Mouse (Mus musculus) CH12.LX (cell line): ENCODE results near the gene Mras. TPM values are rescaled to one million over a fixed set of nuclear protein-coding genes. Genes with fewer than 3 reads are reported as not detected.

Source experiments
- DNase-seq: peaks from one replicate; pipeline ENCODE4 v3.0.0-alpha.2; 2013; ENCODE audit errors: extremely low read depth
- H3K27ac ChIP-seq: 2 replicates; pipeline ENCODE4 v1.5.1; 2012; ENCODE audit warnings: low read depth, mild to moderate bottlenecking, control low read depth, moderate library complexity; ENCODE audit not compliant: insufficient read depth
- H3K27me3 ChIP-seq: replicated peaks from 2 replicates; pipeline ENCODE3; 2012; ENCODE audit warnings: inconsistent platforms
- H3K36me3 ChIP-seq, 2 experiments: replicated peaks in 1 of 2; 2 replicates each; pipeline versions ENCODE3 to v1.6.1; 2012; ENCODE audit warnings: inconsistent platforms in 1 of 2, low read length in 1 of 2, mild to moderate bottlenecking in 1 of 2, mixed read lengths in 1 of 2, moderate library complexity in 1 of 2; ENCODE audit not compliant: control insufficient read depth in 1 of 2, insufficient read depth in 1 of 2
- H3K4me1 ChIP-seq, 2 experiments: 2 replicates each; pipeline ENCODE4 v1.6.1; 2012; ENCODE audit warnings: inconsistent platforms in 1 of 2, moderate library complexity in 1 of 2; ENCODE audit not compliant: insufficient read depth in 2 of 2, control insufficient read depth in 1 of 2
- H3K4me2 ChIP-seq: 2 replicates; pipeline ENCODE4 v1.6.1; 2012; ENCODE audit warnings: low read depth, mild to moderate bottlenecking, control low read depth; ENCODE audit not compliant: poor library complexity, insufficient read depth, severe bottlenecking
- H3K4me3 ChIP-seq, 3 experiments: fragments of 150-350 bp in 1 of 3; sonication (generic) in 1 of 3; replicated peaks in 1 of 3; 2 replicates each; pipeline versions ENCODE3 to v1.5.1; 2011 to 2012; ENCODE audit warnings: low read depth in 2 of 3, low read length in 2 of 3, mild to moderate bottlenecking in 2 of 3, moderate library complexity in 2 of 3, control low read depth in 1 of 3, improper control_type of control experiment in 1 of 3, inconsistent platforms in 1 of 3, mixed read lengths in 1 of 3; ENCODE audit not compliant: poor library complexity in 1 of 3
- H3K79me2 ChIP-seq: replicated peaks from 2 replicates; pipeline ENCODE4 v1.6.1; 2012; ENCODE audit warnings: mild to moderate bottlenecking, moderate library complexity; ENCODE audit not compliant: control insufficient read depth, poor library complexity, insufficient read depth, severe bottlenecking; ENCODE audit errors: extremely low read depth
- H3K9ac ChIP-seq: 2 replicates; pipeline ENCODE4 v1.6.1; 2012; ENCODE audit warnings: low read depth, mild to moderate bottlenecking, control low read depth, moderate library complexity; ENCODE audit not compliant: insufficient read depth
- H3K9me3 ChIP-seq: replicated peaks from 2 replicates; pipeline ENCODE3; 2012; ENCODE audit warnings: low read length, inconsistent platforms, mixed read lengths
- BHLHE40 ChIP-seq: IDR thresholded peaks from 2 replicates; pipeline ENCODE4 v1.6.1; 2011; ENCODE audit warnings: mild to moderate bottlenecking, low read depth, low read length, improper control_type of control experiment
- CHD1 ChIP-seq: IDR thresholded peaks from 2 replicates; pipeline ENCODE4 v1.6.1; 2012; ENCODE audit warnings: low read depth, low read length, improper control_type of control experiment, inconsistent platforms
- CTCF ChIP-seq, 2 experiments: IDR thresholded peaks in 1 of 2; conservative IDR thresholded peaks in 1 of 2; 2 replicates each; pipeline ENCODE4 v1.5.1; 2011 to 2012; ENCODE audit warnings: low read depth in 2 of 2, low read length in 2 of 2, improper control_type of control experiment in 1 of 2, inconsistent platforms in 1 of 2, mild to moderate bottlenecking in 1 of 2, moderate library complexity in 1 of 2
- ELF1 ChIP-seq: IDR thresholded peaks from 2 replicates; pipeline ENCODE4 v1.6.1; 2014; ENCODE audit warnings: low read depth, mild to moderate bottlenecking, inconsistent platforms, low read length, improper control_type of control experiment
- EP300 ChIP-seq: IDR thresholded peaks from 2 replicates; pipeline ENCODE4 v1.6.1; 2011; ENCODE audit warnings: low read length, improper control_type of control experiment
- ETS1 ChIP-seq: conservative IDR thresholded peaks from 2 replicates; pipeline ENCODE4 v1.6.1; 2012; ENCODE audit warnings: low read depth, mild to moderate bottlenecking, inconsistent platforms, low read length, improper control_type of control experiment, moderate library complexity
- JUND ChIP-seq: conservative IDR thresholded peaks from 2 replicates; pipeline ENCODE4 v1.6.1; 2011; ENCODE audit warnings: low read depth, low read length, improper control_type of control experiment
- MAFK ChIP-seq: IDR thresholded peaks from 2 replicates; pipeline ENCODE4 v1.6.1; 2011; ENCODE audit warnings: low read length, improper control_type of control experiment; ENCODE audit not compliant: insufficient replicate concordance
- MAX ChIP-seq: IDR thresholded peaks from 2 replicates; pipeline ENCODE4 v1.6.1; 2011; ENCODE audit warnings: low read length, improper control_type of control experiment
- MAZ ChIP-seq: IDR thresholded peaks from 2 replicates; pipeline ENCODE4 v1.6.1; 2012; ENCODE audit warnings: low read depth, mild to moderate bottlenecking, inconsistent platforms, low read length, improper control_type of control experiment, moderate library complexity
- MEF2A ChIP-seq: IDR thresholded peaks from 2 replicates; pipeline ENCODE4 v1.6.1; 2014; ENCODE audit warnings: low read depth, mild to moderate bottlenecking, inconsistent platforms, low read length, improper control_type of control experiment, borderline replicate concordance
- MXI1 ChIP-seq: IDR thresholded peaks from 2 replicates; pipeline ENCODE4 v1.6.1; 2011; ENCODE audit warnings: mild to moderate bottlenecking, low read depth, low read length, improper control_type of control experiment
- MYC ChIP-seq: IDR thresholded peaks from 2 replicates; pipeline ENCODE4 v1.6.1; 2011; ENCODE audit warnings: low read depth, mild to moderate bottlenecking, improper control_type of control experiment, low read length
- NELFE ChIP-seq: IDR thresholded peaks from 2 replicates; pipeline ENCODE4 v1.6.1; 2011; ENCODE audit warnings: low read depth, low read length, improper control_type of control experiment
- NRF1 ChIP-seq: IDR thresholded peaks from 2 replicates; pipeline ENCODE4 v1.6.1; 2014; ENCODE audit warnings: low read depth, mild to moderate bottlenecking, inconsistent platforms, low read length, improper control_type of control experiment, moderate library complexity
- PAX5 ChIP-seq: IDR thresholded peaks from 2 replicates; pipeline ENCODE4 v1.6.1; 2012; ENCODE audit warnings: low read length, inconsistent platforms, mixed read lengths
- RAD21 ChIP-seq: IDR thresholded peaks from 2 replicates; pipeline ENCODE4 v1.6.1; 2011; ENCODE audit warnings: low read depth, mild to moderate bottlenecking, low read length, improper control_type of control experiment, moderate library complexity
- RCOR1 ChIP-seq: conservative IDR thresholded peaks from 2 replicates; pipeline ENCODE4 v1.6.1; 2012; ENCODE audit warnings: low read depth, mild to moderate bottlenecking, inconsistent platforms, low read length, improper control_type of control experiment
- SIN3A ChIP-seq: IDR thresholded peaks from 2 replicates; pipeline ENCODE4 v1.6.1; 2012; ENCODE audit warnings: low read length, improper control_type of control experiment, inconsistent platforms
- TCF12 ChIP-seq: IDR thresholded peaks from 2 replicates; pipeline ENCODE4 v1.6.1; 2014; ENCODE audit warnings: low read depth, mild to moderate bottlenecking, inconsistent platforms, low read length, improper control_type of control experiment
- USF2 ChIP-seq: conservative IDR thresholded peaks from 2 replicates; pipeline ENCODE4 v1.6.1; 2011; ENCODE audit warnings: low read depth, low read length, improper control_type of control experiment
- ZKSCAN1 ChIP-seq: IDR thresholded peaks from 2 replicates; pipeline ENCODE4 v1.6.1; 2012; ENCODE audit warnings: low read depth, inconsistent platforms, low read length, improper control_type of control experiment, borderline replicate concordance
- ZMIZ1 ChIP-seq: IDR thresholded peaks from 2 replicates; pipeline ENCODE4 v1.6.1; 2012; ENCODE audit warnings: low read depth, mild to moderate bottlenecking, inconsistent platforms, low read length, improper control_type of control experiment
- ZNF384 ChIP-seq: IDR thresholded peaks from 2 replicates; pipeline ENCODE4 v1.6.1; 2012; ENCODE audit warnings: low read depth, low read length, improper control_type of control experiment, inconsistent platforms
- dilution Hi-C: fragments of 300-500 bp; cut with MboI; formaldehyde crosslinking; loops from 2 replicates; pipeline ENCODE4 v1.14.3; 2020; ENCODE audit warnings: low sequenced_read_pairs; ENCODE audit not compliant: extremely low pct_unique_long_range_greater_than_20kb, extremely low pct_ligation_motif_present
- in situ Hi-C: fragments of 300-500 bp; cut with MboI; formaldehyde crosslinking; loops from 3 replicates; pipeline ENCODE4 v1.14.3; 2019; ENCODE audit warnings: low sequenced_read_pairs, low pct_ligation_motif_present, low pct_unique_long_range_greater_than_20kb, mixed read lengths
- polyA plus RNA-seq: library from polyadenylated mRNA; unstranded; fragments of >175 nt; gene quantifications from 2 replicates; pipeline ENCODE4 v1.2.1, GENCODE M21; 2012; ENCODE audit warnings: low read depth; ENCODE audit not compliant: insufficient read length
- total RNA-seq, 2 experiments: library from RNA; depleted of rRNA; stranded (reverse); fragments of 300-350 nt in 1 of 2; fragments of >200 nt in 1 of 2; gene quantifications; 2 replicates each; pipeline ENCODE4 v1.2.3; 2012 to 2014

The Mras gene
- total and polyA plus RNA-seq, 3 experiments: 0.21 TPM; not detected in 2

- dilution Hi-C loops: no loop called here
- Histone ChIP-seq H3K36me3 (no peaks in the 10 kb centered on the region), H3K4me1 (peaks cover 9 to 18% of the 10 kb centered on the region in 2 experiments), H3K27me3 (no peaks in the 10 kb centered on the region), H3K9me3 (no peaks in the 10 kb centered on the region), H3K4me2 (no peak overlapping the region), H3K9ac (no peak overlapping the region), H3K27ac (no peak overlapping the region), H3K79me2 (no peaks in the 10 kb centered on the region), H3K4me3 (no peak overlapping the region)
- TF ChIP-seq NELFE: no peak
- no peak for TF ChIP-seq ETS1
- no peak for TF ChIP-seq CTCF (conservative IDR thresholded peaks at IDR 0.05 in 1 of 2, IDR thresholded peaks at IDR 0.05 in 1 of 2; ENCODE audit: low read depth in 2 of 2, low read length in 2 of 2)
- TF ChIP-seq NRF1: no peak
- no peak for TF ChIP-seq ELF1
- no peak for TF ChIP-seq ZKSCAN1
- TF ChIP-seq ZNF384: no peak
- no peak for TF ChIP-seq MXI1
- TF ChIP-seq MAX: no peak
- TF ChIP-seq USF2: no peak
- no peak for TF ChIP-seq ZMIZ1
- TF ChIP-seq MEF2A: no peak
- TF ChIP-seq SIN3A: no peak
- in situ Hi-C loops: no loop called here
- no peak for DNase-seq
Measured at GRCm38 (mm10) chr9:99391557-99391956, 45.6 kb downstream of the Mras start.

- H3K4me3 ChIP-seq: no peak overlapping the region
- no peaks in the 10 kb centered on the region for H3K9me3 ChIP-seq
- dilution Hi-C loops: no loop called here
- H3K4me1 ChIP-seq: peaks cover 12 to 18% of the 10 kb centered on the region in 2 experiments
- H3K27me3 ChIP-seq: no peaks in the 10 kb centered on the region
- H3K79me2 ChIP-seq: no peaks in the 10 kb centered on the region
- H3K4me2 ChIP-seq: no peak overlapping the region
- TF ChIP-seq RCOR1 (no peak), TCF12 (no peak), ZKSCAN1 (no peak), RAD21 (no peak), CHD1 (no peak), EP300 (no peak), JUND (no peak), MAFK (no peak), ELF1 (no peak), PAX5 (no peak), MAZ (no peak), MYC (no peak), ZMIZ1 (no peak), BHLHE40 (no peak), CTCF (conservative IDR thresholded peaks at IDR 0.05 in 1 of 2, IDR thresholded peaks at IDR 0.05 in 1 of 2; ENCODE audit: low read depth in 2 of 2, low read length in 2 of 2) (no peak)
- in situ Hi-C loops: no loop called here
- no peaks in the 10 kb centered on the region for H3K36me3 ChIP-seq
- no peak overlapping the region for H3K27ac ChIP-seq
- DNase-seq: no peak
- H3K9ac ChIP-seq: no peak overlapping the region
Measured at GRCm38 (mm10) chr9:99390716-99391115, 46.5 kb downstream of the Mras start.
